Mouse (Mus musculus): ENCODE data around the gene Tmsb10.
A peak's percentile ranks its signal among the peaks of the same experiment; 100 is the strongest.

Gene Tmsb10

DNA sequence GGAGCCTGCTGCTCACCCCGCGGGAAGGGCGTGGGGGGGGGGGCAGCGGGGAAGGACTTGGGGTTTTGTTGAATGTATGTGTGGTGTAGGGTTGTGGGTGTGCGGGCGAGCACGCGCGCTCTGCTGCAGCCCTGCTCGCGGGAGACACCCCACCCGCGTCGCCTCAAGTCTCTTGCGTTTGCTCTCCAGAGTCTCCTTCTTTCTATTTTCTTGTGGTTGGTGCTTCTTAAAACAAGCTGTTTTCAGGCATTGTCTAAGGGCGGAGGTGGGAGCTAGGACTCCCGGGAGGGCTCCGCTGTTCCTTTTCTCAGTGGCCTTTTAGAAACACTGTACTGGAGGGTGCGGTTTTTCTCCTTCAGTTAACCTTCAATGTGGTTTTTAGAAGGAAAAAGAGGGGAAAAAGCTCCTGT, at the start of gene Tmsb10:
TSS of gene Tmsb10 (minus strand) at position 87 of the 410 bp plus-strand sequence.
- no peak for DNase-seq

DNA sequence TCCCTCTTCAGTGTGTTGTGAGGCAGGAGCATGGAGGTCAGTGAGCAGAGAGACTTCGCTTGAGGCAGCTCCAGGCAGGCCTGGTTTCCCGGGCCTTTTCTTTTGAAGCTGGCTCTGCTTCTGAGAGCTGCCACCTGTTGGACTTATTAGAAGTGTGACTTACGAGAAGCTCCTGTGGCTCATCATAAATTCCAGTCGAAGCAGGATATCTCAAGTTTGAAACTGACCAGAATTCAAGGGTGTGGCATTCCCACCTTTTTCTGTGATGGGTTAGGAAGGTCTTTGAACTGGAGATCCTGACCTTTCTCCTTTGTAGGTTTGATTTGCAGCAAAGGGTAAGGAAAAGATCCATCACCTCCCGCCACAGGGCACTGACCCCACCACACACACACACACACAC, 45.1 kb upstream of the Tmsb10 start:
- no peak for DNase-seq

DNA sequence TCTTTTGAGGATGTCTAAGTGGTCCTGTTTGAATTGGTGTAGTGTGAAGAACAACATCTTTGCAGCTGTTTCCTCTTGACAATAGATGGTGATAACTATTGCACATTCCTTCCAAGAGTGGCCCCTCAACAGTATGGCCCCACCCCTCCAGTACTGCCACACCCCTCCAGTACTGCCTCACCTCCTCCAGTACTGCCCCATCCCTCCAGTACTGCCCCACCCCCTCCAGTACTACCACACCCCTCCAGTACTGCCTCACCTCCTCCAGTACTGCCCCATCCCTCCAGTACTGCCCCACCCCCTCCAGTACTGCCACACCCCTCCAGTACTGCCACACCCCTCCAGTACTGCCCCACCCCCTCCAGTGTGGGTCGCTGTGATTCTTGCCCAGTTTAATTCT, 43.8 kb upstream of the Tmsb10 start:
- DNase-seq = no peak

DNA sequence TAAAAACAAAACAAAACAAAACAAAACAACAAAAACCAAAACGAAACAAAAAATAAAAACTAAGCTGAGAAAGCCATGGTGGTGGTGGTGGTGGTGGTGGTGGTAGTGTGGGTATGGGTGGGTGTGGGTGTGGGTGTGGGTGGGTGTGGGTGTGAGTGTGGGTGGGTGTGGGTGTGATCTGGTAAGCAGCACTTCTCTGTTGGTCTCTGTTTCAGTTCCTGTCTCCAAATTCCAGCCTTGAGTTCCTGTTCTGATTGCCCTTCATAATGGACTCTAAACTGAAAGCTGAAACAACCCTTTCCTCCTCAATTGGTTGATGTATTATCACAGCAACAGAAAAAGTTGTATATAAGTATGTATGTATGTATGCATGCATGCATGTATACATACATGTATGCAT, 40.3 kb upstream of the Tmsb10 start:
- no peak for DNase-seq

DNA sequence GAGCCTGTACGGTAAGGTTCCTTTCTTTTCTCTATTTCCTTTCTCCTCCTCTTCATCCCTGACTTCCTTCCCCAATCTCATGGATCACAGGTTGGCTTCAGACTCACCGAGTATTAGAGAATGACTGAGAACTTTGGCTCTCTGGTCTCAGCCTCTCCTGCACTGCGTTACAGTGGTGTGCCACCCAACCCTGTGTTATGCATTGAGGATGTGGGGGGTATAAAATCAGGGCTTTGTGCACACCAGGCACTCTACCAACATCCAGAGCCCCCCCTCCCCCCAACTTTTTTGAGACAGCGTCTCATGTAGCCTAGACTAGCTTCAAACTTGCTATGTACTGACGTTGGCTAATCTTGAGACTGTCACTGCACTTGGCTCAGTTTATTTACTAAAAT, 35.1 kb upstream of the Tmsb10 start:
- DNase-seq = no peak

DNA sequence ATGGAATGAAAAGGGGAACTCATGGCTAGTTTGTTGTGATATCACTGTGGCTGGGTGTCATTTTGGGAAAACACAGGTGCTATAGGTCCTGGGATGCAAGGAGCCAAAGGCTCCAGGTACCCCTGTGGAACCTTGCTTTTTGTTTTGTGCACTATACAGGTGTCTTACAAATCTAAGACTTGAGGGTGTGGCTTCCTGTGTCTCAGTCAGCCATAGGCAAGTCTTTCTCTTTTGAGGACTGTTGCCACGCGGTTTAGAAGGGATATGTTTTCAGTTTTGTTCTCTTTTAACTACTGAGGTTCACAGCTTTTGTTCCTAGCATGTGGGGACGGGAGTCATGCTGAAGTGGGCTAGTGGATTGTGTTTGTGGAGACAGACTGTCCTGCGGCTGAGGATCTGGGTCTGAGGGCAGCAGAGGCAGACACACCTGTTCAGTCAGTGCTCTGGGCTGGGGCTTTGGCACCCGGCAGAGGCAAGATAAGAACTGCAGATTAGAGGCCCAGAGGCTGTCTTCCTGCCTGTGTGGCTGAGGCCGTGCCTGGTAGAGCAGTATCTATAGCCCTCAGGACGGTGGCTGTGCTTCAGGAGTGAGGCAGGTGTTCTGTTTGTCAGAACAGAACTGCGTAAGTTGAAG, 34.6 kb upstream of the Tmsb10 start:
- no peak for DNase-seq

DNA sequence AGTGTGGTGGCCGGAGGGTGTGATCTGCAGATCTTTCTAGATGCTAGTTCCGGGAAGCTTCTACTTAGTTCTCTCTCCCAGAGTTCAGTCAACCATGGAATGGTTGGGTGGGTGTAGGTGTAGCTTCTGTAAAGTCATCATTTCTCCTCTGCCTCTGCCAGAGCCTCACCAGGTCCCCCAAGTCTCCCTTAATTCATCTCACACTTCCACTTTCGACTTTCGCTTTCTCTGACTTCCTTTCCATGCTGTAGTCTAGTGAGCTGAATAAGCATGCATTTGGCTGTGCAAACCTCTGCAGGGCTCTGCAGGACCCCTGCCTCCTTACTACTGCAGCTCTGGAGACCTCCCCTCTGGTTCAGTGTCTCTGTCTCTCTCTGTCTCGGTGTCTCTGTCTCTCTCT, 31.7 kb upstream of the Tmsb10 start:
- peak; percentile 29 to 46 for DNase-seq

DNA sequence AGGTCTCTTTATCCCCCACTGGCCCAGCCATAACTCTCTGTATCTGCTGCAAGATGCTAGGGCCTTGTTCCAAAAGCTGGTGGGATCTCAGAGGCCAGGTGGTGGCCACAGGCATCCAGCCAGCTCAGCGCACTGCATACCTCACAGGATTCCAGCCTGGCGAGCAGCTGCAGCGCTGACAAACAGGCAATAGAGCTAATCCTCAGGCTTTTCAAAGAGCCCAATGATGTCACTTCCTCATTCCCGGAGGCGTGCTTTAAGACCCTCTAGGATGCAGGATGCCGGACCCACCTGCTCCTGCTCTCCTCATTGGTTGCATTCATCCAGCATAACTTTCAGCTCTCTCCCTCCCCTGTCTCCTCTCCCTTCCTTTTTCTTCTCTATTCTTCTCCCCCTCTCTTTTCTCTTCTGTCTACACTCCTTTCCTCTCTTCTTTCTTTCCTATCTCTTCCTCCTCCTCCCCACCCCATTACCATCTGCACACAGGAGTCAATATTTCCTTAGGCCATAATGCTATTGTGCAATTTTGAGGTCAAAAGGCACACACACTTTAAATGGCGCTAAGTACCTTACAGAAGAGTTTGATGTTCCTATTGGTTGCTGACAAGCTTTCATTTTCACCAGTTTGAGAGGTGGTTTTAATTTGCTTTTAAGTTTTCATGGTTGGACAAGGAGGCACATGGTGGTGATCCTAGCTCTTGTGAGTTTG, 30.6 kb upstream of the Tmsb10 start:
- no peak for DNase-seq

DNA sequence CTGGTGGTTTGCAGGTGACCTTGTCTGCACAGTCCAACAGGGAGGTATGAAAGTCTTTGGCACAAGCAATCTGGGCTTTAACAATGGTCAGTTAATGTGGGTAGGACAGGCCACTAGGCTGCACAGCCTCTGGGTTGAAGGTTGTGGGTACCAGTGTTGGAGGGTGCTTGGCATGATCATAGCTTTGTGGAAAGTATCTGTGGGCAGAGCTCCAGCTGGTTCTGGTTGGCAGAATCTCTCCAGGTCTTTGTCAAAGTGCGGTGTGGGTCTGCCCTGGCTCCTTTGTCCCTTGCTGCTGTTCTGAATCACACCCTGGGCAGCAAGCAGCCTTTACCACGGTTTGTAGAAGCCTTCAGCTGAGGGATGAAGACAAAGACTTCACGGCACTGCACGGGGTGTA, 24.0 kb upstream of the Tmsb10 start:
- no peak for DNase-seq

DNA sequence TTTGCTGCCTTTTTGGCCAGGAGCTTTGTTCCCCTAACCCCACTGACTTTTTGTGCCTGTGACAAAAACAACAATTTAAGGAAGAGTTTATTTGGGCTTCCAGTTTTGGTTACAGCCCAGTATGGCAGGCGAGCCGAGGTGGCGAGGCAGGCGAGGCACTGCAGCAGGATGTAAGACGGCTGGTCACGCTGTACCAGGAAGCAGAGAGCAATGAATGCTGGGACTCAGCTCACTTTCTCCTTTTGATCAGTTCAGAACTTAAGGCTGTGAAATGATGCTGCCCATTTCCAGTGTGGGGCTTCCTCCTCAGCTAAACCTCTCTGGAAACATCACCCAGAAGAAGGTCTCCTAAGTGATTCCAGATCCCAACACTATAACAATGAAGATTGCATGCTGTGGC, 23.3 kb upstream of the Tmsb10 start:
- DNase-seq = no peak

DNA sequence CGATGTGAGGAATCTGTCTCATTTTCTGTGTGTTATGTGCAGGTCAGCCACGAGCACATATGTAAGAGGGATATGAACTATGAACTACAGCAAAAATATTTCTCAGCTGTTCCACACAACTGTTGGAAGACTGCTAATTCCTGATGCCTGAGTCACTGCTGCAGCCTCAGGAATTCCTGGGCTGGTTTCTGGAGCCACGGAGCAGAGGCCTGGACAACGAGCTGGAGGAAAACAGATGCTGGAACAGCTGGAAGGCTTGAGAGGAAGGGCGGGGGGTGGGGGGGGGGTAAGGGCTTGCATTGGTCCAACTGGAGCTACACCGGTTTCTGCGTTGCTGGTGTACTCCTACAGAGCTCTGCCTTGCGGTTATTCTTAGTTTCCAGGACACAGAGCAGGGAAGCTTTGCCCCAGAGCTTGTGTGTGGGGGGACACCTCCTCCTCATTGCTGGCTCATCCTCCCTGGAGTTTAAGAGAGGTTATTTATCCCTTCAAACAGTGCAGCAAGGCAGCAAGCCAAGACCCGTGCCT, 22.6 kb upstream of the Tmsb10 start:
- DNase-seq = no peak

DNA sequence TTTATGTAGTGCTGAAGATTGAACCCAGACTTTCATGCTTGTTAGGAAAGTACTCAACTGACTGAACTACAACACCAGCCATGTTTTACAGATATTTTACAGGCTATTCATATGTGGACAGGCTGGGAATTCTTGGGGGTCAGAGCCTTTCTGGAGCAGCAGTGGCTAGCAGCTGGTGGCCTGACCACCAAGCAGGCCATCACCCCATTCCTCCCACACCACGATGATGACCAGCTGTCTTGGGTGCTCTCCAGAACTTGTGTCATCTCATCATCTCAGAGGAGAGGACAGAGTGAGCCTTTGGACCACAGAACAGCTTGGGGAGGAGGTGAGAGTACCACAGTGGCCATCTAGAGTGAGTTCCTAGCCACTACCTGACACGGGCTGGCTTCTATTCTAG, 18.3 kb upstream of the Tmsb10 start:
- DNase-seq = no peak

DNA sequence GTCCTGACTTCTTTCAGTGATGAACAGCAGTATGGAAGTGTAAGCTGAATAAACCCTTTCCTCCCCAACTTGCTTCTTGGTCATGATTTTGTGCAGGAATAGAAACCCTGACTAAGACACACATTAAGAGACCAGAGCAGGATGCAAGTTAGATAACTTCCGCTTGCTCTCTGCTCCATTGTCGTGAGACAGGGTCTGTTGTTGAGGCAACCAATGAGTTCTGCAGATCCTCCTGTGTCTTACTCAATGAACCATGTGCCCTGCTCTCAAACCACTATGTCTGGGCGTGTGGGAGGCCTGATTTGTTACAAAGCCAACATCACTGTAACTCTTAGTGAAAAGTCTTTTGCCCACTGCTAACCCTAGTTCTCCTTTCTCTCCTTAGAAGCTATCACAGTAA, 12.5 kb upstream of the Tmsb10 start:
- no peak for DNase-seq

DNA sequence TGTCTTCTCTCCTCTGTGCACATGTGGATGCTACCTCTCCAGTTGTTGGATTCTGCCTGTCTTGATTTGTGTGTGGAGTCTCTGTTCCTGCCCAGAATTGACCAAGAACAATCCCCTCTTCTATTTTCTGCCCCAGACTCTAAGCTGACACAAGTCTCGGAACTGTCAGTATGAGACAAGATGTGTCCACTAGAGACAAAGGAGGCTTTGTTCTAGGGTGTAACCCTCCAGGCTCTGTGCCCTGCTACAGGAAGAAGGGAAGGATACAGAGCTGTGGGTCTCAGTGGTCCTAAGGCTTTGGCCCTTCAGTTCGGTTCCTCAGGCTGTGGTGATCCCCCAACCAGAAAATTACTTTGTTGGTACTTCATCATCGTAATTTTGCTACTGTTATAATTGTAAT, 11.2 kb upstream of the Tmsb10 start:
- no peak for DNase-seq

DNA sequence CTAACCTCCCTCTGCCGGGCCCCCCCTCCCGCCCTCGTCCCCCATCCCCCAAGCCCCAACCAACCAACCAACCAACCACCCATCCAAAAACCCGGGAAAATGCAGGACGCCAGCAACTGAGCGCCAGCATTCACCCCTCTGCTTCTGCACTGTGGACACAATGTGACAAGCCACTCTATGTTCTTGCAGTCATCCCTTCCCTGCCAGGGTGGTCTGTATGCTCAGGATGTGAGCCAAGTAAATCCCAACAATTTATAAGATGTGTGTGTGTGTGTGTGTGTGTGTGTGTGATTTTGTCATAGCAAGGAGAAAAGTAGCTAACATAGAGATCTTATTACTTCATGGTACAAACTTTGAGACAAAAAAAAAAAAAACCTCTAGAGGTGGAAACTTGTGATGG, 6.7 kb upstream of the Tmsb10 start:
- no peak for DNase-seq

DNA sequence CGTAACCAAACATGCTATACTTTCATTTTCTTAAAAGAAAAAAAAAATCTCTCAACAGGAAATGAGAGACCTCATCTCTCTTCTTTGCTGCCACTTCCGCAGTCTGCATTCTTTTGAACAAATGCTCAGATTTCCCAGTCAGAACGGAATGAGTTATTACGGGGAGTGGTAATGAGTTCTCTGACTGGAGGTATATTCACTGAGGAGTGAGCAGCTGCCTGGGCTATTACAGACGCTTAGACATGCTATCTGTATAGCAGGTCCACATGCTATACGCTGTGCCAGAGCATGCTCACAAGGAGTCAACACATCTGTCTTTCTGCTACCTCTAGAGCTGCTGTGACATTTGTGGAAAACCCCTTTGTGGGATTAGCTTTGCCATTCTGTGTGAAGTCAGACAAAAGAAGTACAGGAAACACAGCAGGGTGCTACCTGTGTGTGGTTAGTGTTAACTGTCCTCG, 3.8 kb upstream of the Tmsb10 start:
- DNase-seq = peak; percentile 61 to 62

DNA sequence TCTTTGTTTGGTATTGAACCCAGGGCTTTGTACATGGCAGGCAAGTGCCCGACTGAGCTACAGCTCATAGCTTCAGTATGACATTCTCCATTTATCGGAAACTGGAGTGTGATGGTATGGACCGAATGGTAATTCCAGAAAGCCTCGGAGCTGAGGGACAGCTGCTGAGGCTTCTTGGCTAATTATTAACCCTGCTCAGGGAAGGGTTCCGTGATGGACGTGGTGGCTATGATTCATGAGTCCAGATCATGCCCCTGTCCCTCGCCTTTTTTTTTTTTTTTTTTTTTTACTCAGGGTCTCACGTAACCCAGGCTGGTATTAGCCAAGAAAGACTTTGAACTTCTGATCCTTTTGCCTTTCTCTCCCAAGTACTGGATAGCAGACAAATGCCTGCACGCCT, 3.1 kb upstream of the Tmsb10 start:
- DNase-seq = no peak

DNA sequence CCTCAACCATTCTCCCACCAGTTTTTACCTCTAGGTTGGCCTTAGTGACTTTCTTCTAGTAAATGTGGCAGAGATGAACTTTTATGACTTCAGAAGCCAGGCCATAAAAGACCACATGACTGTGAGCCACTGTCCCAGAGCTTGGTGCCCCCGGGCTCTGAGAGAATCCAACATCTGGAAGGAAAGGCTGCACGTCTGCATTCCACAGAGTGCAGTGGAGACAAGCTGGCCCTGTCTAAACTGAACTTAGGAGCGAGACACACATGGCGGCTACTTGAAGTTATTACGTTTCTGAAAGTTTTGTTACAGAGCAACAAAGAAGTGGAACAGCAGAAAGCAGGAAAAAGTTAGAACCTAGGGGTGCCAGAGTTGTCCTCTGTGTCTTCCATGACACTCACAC, 2.1 kb upstream of the Tmsb10 start:
- no peak for DNase-seq

DNA sequence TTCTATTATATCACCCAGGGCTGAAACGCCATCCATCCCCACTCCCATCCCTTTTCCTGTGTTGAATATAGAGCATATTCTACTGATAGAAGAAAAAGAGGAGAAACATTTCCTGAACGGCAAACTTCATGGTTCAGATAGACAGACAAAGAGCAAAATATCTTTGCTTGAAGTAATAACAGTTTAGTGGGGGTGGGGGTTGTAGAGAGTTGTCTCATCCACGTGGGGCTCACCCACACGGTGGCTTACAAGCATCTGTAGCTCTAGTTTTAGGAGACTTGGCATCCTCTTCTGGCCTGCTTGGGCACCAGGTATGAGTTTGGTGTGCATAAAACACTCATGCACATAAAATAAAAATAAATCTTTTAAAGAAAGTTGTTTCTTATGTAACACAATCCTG, 627 bp upstream of the Tmsb10 start:
- no peak for DNase-seq

DNA sequence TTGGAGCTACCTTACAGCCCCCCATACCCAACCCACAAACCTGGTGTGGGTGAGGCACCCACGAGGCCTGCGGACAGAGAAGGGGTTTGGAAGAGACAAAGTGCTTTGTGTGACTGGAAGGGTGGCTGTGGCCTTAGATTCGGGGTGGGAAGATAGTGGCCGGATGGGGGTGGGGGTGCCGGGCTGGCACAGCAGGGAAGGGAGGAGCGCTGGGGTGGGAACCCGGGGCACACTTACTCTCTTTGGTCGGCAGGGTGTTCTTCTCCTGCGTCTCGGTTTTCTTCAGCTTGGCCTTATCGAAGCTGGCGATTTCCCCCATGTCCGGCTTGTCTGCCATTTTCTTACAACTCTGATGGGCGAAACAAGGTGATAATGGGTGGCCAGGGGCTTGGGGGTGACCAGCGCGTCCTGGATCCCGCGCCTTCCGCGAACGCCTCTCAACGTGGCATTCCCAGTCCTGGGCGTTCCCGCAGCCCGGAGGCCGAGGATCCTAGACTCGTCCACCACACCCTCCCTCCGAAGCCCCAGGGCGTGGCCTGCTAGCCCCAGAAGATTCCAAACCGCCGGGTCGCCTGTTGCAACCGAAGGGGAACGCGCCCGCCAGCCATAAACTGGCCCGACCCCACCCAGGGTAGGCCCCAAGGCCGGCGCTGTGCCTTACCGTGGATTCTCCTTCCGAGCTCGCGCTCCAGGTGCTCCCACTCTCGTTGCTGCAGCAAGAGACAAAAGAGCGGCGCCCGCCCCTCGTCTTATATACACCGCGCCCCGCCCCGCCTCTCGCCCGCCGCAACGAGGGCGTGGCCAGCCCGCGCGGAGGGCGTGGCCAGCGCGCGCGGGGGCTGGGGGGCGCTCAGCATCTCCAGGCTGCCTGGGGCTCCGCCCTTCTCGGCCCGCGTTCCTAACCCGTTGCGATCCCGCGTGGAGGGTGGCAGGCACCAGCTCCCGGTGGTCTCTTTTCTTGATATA, 589 bp downstream of the Tmsb10 start:
- DNase-seq = peak; percentile 92 to 95

DNA sequence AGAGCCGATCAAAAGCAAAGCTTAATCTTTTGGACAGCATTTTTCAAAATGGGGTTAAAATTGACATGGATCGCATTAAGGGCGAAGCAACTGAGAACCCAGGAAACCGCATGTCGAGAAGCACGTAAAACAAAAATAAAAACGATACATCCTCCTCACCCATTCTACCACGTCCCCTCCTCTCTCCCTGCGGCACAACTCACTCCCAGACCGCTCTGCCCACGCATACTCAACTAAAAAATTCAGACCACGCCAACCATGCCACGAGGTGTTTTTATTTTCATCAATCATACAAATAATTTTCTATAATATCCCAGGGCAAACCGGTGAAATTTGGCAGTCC, 1.5 kb downstream of the Tmsb10 start:
- peak; percentile 33 to 46 for DNase-seq

DNA sequence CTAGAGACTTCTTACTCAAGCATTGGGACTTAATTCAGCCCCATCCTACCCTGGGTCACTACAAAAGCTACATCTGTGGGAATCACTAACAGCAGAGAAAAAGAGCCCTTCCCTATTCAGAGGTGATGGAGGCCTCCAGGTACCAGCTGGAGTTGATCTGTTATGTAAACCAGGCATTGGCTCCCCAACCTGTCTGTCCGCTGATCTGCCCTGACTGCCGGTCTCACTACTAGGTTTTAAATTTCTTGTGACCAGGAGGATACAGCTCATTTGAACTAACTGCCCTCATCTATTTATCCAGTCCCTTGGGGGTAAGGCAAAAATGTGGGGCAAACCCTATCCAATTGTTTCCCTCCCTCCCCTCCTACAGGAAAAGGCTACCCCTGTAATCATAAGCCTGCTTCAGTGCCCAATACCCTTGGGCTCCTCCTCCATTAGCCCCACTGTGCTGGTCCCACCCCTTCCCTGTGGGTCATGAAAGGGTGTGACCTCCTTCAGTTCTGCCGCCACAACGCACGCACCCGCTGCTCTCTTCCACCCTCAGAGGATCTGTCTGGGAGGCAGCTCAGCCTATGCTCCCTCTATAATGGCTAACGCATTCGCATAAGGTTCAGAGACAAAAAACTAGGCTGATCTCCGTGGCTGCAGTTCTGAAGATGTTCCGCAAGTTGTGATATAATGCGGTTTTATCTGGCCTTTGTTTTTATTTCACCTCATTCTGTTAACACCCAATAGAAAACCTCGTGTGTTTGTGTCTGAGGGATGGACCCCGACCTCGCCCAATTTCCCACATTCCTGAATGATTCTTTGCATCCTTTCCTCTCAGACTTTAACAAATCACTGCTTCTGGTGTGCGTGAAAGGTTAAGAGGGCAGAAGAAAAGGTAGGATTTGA, 2.1 kb downstream of the Tmsb10 start:
- DNase-seq = peak; percentile 74 to 76
